Mouse (Mus musculus): ENCODE measurements around the gene Csnk2a2.

The Csnk2a2 gene

DNA sequence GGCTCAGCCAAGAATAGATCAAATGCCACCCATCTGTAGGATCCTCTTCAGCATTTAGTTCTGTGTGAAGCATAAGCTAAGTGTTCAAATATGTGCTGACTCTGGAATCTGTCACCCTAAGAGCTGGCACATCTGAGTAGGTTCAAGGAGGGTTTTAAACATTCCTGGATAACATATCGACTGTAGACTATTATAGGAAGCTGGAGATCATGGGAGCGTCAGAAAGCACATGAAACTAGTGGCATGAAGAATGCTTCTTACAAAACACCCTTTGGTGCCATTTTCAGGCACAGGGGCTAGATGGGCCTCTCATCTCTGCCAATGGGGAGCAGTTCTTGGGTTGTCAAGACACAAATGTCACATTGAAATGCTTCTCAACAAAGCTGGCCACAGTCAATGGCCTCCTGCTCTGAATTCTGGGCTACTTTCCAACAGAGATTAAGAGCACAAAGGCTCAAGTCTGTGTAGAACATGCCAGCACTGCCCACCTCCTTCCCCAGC lies 63.0 kb downstream of the Csnk2a2 start:
- DNase-seq (ENCODE audit: low spot score), result no peak

DNA sequence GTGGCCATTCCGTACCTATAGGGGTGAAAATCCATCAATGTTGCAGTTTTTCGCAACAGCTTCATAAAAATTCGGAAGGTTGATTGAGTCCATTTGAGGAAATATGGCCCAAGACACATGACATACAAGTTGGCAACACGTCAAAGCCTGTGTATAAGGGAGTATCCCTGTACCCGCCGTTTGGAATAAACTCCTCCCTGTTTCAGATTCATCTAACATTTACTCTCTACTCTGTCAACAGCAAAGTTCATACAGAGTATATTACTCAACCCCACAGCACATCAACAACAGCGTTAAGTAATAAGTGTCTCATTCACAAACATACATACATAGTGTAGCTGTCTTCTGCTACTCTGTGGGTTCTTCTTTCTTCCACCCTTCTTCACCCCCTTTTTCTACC lies 65.2 kb downstream of the Csnk2a2 start:
- DNase-seq (ENCODE audit: low spot score), result no peak

- DNase-seq (ENCODE audit: low spot score), result no peak
Measured at GRCm38 (mm10) chr8:95422193-95422810, 67.5 kb downstream of the Csnk2a2 start.

- no peak for DNase-seq (ENCODE audit: low spot score)
Measured at GRCm38 (mm10) chr8:95411309-95411972, 78.4 kb downstream of the Csnk2a2 start.

GRCm38 (mm10) chr8:95409518-95409917 lies 80.3 kb downstream of the Csnk2a2 start:
- DNase-seq (ENCODE audit: low spot score), result no peak

DNA sequence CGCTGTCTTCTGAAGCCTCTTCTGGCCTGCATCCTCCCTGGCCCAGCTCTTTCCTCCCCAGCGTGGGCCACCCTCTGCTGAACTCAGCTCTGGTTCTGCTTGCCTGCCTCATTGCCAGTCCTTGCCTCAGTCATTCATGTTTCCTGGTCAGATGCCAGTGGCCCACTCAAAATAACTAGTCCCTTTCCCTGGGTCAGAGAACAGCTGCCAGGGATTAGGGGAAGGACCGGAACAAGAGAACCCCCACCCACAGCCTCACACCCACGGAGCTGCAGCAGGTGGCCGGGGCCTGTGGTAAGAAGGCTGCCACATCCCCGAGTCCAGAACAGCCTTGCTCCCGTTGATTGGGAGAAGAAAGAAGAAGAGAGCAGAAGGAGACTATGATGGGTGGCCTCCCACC lies 88.7 kb downstream of the Csnk2a2 start:
- no peak for DNase-seq (ENCODE audit: low spot score)

DNA sequence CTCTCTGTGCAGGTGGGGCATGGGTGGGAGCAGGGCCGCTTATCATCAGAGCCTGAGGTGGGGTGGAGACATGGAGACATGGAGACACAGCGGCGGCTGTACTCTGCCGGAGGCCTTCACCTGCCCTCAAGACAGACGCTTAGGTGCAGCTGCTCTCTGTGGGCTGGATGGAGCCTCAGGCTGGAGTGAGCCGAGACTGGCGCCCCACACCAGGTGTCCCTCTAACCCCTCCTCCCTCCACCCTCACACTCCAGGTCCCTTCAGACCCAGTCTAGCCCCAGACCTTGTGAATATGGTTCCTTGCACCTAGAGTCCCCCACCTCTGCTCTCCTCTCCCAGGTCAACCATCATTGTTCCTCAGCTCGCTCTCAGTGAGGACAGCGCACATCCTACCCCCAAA lies 90.7 kb downstream of the Csnk2a2 start:
- no peak for DNase-seq (ENCODE audit: low spot score)

DNA sequence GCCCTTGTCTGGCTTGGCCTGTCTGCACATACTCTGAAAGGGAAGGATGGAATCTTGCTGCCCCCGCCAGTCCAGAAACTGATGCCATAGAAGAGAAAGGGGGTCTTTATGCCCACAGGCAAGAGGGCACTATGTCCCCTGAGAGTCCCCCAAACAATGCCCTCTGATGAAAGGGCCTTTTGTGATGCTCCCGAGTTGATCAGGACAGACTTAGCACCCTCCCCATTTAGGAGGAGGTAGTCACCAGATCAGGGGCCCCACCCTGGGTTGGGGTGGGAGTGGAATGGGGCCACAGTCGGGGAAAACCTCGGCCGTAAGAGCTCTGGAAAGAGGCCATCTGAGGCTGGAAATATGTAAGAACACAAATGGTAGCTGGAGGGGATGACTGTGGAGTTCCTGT lies 92.6 kb downstream of the Csnk2a2 start:
- DNase-seq (ENCODE audit: low spot score), result no peak

GRCm38 (mm10) chr8:95396752-95397151 lies 93.1 kb downstream of the Csnk2a2 start:
- DNase-seq (ENCODE audit: low spot score), result no peak

All from spleen, adult 12 weeks (tissue).